Mouse (Mus musculus) E14TG2a.4 (cell line): Measurements from ENCODE around the gene Peli2.

ENCODE experiments used
- CTCF ChIP-seq: conservative IDR thresholded peaks from 2 replicates; pipeline ENCODE4 v1.5.1; 2014; ENCODE audit warnings: low read length
- POU5F1 ChIP-seq: IDR thresholded peaks from 2 replicates; pipeline ENCODE4 v1.6.1; 2014; ENCODE audit warnings: low read length, borderline replicate concordance

GRCm38 (mm10) chr14:48316396-48316795 is 195.8 kb downstream of the Peli2 start:
- no peak for TF ChIP-seq CTCF
- TF ChIP-seq POU5F1: no peak
